In the genomic region with DNA sequence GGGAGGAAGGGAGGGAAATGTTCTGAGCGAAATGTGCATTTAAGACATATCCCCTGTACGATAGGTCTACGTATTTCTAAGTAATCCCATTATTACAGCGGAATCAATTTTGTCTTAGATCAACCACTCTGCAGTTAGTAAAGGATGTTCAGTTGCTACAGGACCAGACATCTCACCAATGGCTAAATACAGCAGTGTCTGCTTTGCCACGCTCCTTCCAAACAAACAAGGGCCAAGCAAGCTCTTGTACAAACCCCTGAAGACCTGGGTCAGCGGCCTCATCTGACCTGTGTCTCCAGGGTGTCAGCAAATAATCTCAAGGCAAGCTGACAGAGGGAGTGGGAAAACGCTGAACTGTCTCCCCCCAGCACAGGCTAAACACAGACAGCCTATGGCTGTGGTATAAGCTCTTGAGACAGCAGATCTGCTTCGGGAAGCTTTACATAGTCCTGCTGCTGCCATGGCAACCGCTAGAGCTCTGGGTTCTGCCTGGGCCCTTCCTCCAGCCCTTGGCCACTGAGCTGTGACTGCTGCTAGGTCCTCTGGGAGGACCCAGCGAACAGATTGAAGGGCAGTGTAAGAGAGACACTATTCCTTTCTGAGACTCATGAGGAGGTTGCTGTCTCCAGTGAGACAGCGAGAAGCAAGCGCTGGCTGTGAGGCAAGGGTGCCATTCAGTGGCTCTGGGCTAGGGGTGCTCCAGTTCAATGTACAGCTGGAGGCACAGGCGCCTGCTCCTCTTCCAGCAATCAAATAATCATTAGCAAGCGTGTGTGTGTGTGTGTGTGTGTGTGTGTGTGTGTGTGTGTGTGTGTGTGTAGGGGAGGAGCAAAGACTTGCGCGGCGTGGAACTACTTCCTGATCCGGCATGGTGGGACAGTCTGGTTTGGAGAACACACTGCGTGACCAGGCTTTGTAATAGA, we compare ENCODE assay signal across 8 mouse cellular contexts. TPM values are rescaled to one million over a fixed set of nuclear protein-coding genes. Genes with fewer than 3 reads are reported as not detected.
A peak's percentile ranks its signal among the peaks of the same experiment; 100 is the strongest.
DNase-seq lines count a peak whose midpoint lies in the region; ATAC-seq lines count a peak whose summit lies in the region.
"Had no signal": no experiment of that assay in that cellular context is flagged by ENCODE, and none has a peak within 500 bp of the region (broad histone marks: within the 10 kb centered on the region; RNA-seq: fewer than 3 reads in every experiment).

No protein-coding gene starts in this region.

- H3K4me1 ChIP-seq in heart, embryonic 10.5 days = peaks cover 14% of the 10 kb centered on the region
- H3K4me1 ChIP-seq in kidney, embryonic 14.5 days (ENCODE audit: control insufficient read depth, insufficient read depth, low read length) = peaks cover 12% of the 10 kb centered on the region; the same call in 1 of the 2 replicates
- peaks cover 7% of the 10 kb centered on the region for H3K4me1 ChIP-seq in limb, embryonic 12.5 days (replicated peaks)

- peak overlapping the region; percentile 37 for H3K4me2 ChIP-seq in kidney, embryonic 14.5 days (replicated peaks; ENCODE audit: low read depth, low read length)
- peak overlapping the region; percentile 32 for H3K4me2 ChIP-seq in limb, embryonic 12.5 days

- H3K9me3 ChIP-seq in heart, embryonic 10.5 days = no peaks in the 10 kb centered on the region
- no peaks in the 10 kb centered on the region for H3K9me3 ChIP-seq in kidney, embryonic 14.5 days (ENCODE audit: control insufficient read depth, low read length)
- H3K9me3 ChIP-seq in limb, embryonic 12.5 days = no peaks in the 10 kb centered on the region

- H3K4me3 ChIP-seq in heart, embryonic 10.5 days = peak overlapping the region; percentile 39
- H3K4me3 ChIP-seq in kidney, embryonic 14.5 days (ENCODE audit: low read length) = no peak overlapping the region
- no peak overlapping the region for H3K4me3 ChIP-seq in limb, embryonic 12.5 days (replicated peaks)
- H3K4me3 ChIP-seq: myocyte had no signal

- H3K36me3 ChIP-seq in heart, embryonic 10.5 days = no peaks in the 10 kb centered on the region
- no peaks in the 10 kb centered on the region for H3K36me3 ChIP-seq in kidney, embryonic 14.5 days (ENCODE audit: control insufficient read depth, insufficient read depth, low read length)
- H3K36me3 ChIP-seq in limb, embryonic 12.5 days = no peaks in the 10 kb centered on the region

- WGBS in heart, embryonic 10.5 days = 51% methylated on average over 18 of the region's 19 CpGs
- 36% methylated on average over 19 of the region's 19 CpGs for WGBS in kidney, embryonic 14.5 days
- 55% methylated on average over 18 of the region's 19 CpGs for WGBS in limb, embryonic 12.5 days

- H3K9ac ChIP-seq in kidney, embryonic 14.5 days (ENCODE audit: low read depth, low read length) = no peak overlapping the region
- H3K9ac ChIP-seq in limb, embryonic 12.5 days (replicated peaks) = peak overlapping the region; percentile 23; the same call in 1 of the 2 replicates

- no peaks in the 10 kb centered on the region for H3K27me3 ChIP-seq in heart, embryonic 10.5 days (ENCODE audit: insufficient read depth, poor library complexity, severe bottlenecking)
- no peaks in the 10 kb centered on the region for H3K27me3 ChIP-seq in kidney, embryonic 14.5 days (ENCODE audit: control insufficient read depth, insufficient read depth, low read length)
- H3K27me3 ChIP-seq in limb, embryonic 12.5 days = no peaks in the 10 kb centered on the region

- H3K27ac ChIP-seq in heart, embryonic 10.5 days = peak overlapping the region; percentile 71
- H3K27ac ChIP-seq in kidney, embryonic 14.5 days (ENCODE audit: low read depth, low read length) = peak overlapping the region; percentile 82
- H3K27ac ChIP-seq in limb, embryonic 12.5 days = no peak overlapping the region

- DNase-seq in adrenal gland, postnatal 25 days = peak; percentile 21
- DNase-seq in cerebellum, postnatal 4 days (ENCODE audit: low spot score in 2 of 2) = peak; percentile 56 to 68
- peak; percentile 91 for DNase-seq in heart, embryonic 10.5 days (ENCODE audit: low spot score)
- DNase-seq in ovary, postnatal 14 days (ENCODE audit: low spot score) = peak; percentile 7

- peak; percentile 99 for ATAC-seq in kidney, embryonic 14.5 days (ENCODE audit: low FRiP score, low TSS enrichment)
- ATAC-seq in limb, embryonic 12.5 days (ENCODE audit: insufficient number of reproducible peaks, insufficient read depth, low FRiP score, low TSS enrichment, low read depth) = peak; percentile 82
- ATAC-seq in erythroblast, adult 5-6 weeks (replicated peaks; ENCODE audit: low FRiP score, poor library complexity, severe bottlenecking) = no peak

RNA-seq across cellular contexts. Expression of a gene that starts 20.2 kb away (rescaled TPM):
- total RNA-seq in adrenal gland, postnatal 25 days (2021) = 1.5 and 2.3 TPM in 2 replicates
- polyA plus RNA-seq in heart, embryonic 10.5 days (2016; fragmentation: Nextera tagmentation; extraction: Ambion mirVana) = 0.33 and 0.55 TPM in 2 replicates
- polyA plus RNA-seq in kidney, embryonic 14.5 days (2014; fragmentation: Nextera tagmentation; extraction: Ambion mirVana) = 1.5 and 1.7 TPM in 2 replicates
- 0.64 and 0.90 TPM in 2 replicates for polyA plus RNA-seq in limb, embryonic 12.5 days (2016; fragmentation: Nextera tagmentation; extraction: Ambion mirVana)
- not detected in 2 replicates for total RNA-seq in erythroblast, adult 5-6 weeks (2015; ENCODE audit: low replicate concordance)
- 0.34 TPM in 1 of 2 replicates, not detected in the other for total RNA-seq in erythroblast, adult 5-6 weeks (2017; ENCODE audit: low replicate concordance)
- polyA plus RNA-seq: myocyte had no signal

Comparison
In these comparisons a context has a peak if more than half of its experiments do, and no peak if none do; other contexts are left out.
1. DNase-seq: peak in every context shown above with its lines; median percentile 91 in heart, embryonic 10.5 days; 62 in cerebellum, postnatal 4 days; 21 in adrenal gland, postnatal 25 days; 7 in ovary, postnatal 14 days.